ENCODE assay signal across 15 mouse cellular contexts in genomic region chr1:58889826-58890546, GRCm38 (mm10).
DNase-seq lines count a peak whose midpoint lies in the region; ATAC-seq and TF ChIP-seq lines count a peak whose summit lies in the region.
"Had no signal": no experiment of that assay in that cellular context is flagged by ENCODE, and none has a peak within 500 bp of the region (broad histone marks: within the 10 kb centered on the region; RNA-seq: fewer than 3 reads in every experiment).

No protein-coding gene starts in this region.

- no peak for TF ChIP-seq POLR2A in small intestine, adult 2 months (IDR thresholded peaks at IDR 0.05; ENCODE audit: low read depth, low read length)

- H3K9me3 ChIP-seq in embryonic facial prominence, embryonic 14.5 days (ENCODE audit: control insufficient read depth, low read length): no peaks in the 10 kb centered on the region
- no peaks in the 10 kb centered on the region for H3K9me3 ChIP-seq in neural tube, embryonic 15.5 days (replicated peaks)
- H3K9me3 ChIP-seq: heart, embryonic 13.5 days had no signal

- WGBS in embryonic facial prominence, embryonic 14.5 days: 61% methylated on average over 5 of the region's 5 CpGs
- 72% methylated on average over 5 of the region's 5 CpGs for WGBS in small intestine, adult 2 months
- 83% methylated on average over 5 of the region's 5 CpGs for WGBS in neural tube, embryonic 15.5 days

- no peak overlapping the region for H3K9ac ChIP-seq in embryonic facial prominence, embryonic 14.5 days (ENCODE audit: low read depth, low read length)
- no peak overlapping the region for H3K9ac ChIP-seq in neural tube, embryonic 15.5 days (replicated peaks)
- H3K9ac ChIP-seq: heart, embryonic 13.5 days; hindbrain, embryonic 14.5 days had no signal

- no peaks in the 10 kb centered on the region for H3K36me3 ChIP-seq in embryonic facial prominence, embryonic 14.5 days (ENCODE audit: control insufficient read depth, insufficient read depth, low read length)
- H3K36me3 ChIP-seq in small intestine, adult 2 months (ENCODE audit: control insufficient read depth, insufficient read depth, low read length): no peaks in the 10 kb centered on the region
- no peaks in the 10 kb centered on the region for H3K36me3 ChIP-seq in neural tube, embryonic 15.5 days
- H3K36me3 ChIP-seq: heart, embryonic 13.5 days had no signal

- no peak overlapping the region for H3K4me3 ChIP-seq in embryonic facial prominence, embryonic 14.5 days (ENCODE audit: low read depth, low read length)
- no peak overlapping the region for H3K4me3 ChIP-seq in small intestine, adult 2 months (ENCODE audit: low read depth, low read length)
- H3K4me3 ChIP-seq in neural tube, embryonic 15.5 days (replicated peaks): no peak overlapping the region
- H3K4me3 ChIP-seq: heart, embryonic 13.5 days had no signal

- 0 out of 2 replicates have a peak, but pooled peaks have one; percentile 37 for ATAC-seq in embryonic facial prominence, embryonic 14.5 days (ENCODE audit: low read depth)
- ATAC-seq in neural tube, embryonic 15.5 days (ENCODE audit: low FRiP score): no peak
- ATAC-seq in megakaryocyte progenitor cell, adult 5-6 weeks (replicated peaks; ENCODE audit: poor library complexity): no peak

- no peaks in the 10 kb centered on the region for H3K27me3 ChIP-seq in embryonic facial prominence, embryonic 14.5 days (replicated peaks; ENCODE audit: control insufficient read depth, insufficient read depth, low read length)
- H3K27me3 ChIP-seq in small intestine, adult 2 months (ENCODE audit: control insufficient read depth, insufficient read depth, low read length): no peaks in the 10 kb centered on the region
- H3K27me3 ChIP-seq in neural tube, embryonic 15.5 days (replicated peaks): no peaks in the 10 kb centered on the region
- H3K27me3 ChIP-seq: heart, embryonic 13.5 days had no signal

- TF ChIP-seq CTCF in small intestine, adult 2 months (IDR thresholded peaks at IDR 0.05; ENCODE audit: extremely low read depth, insufficient read length, insufficient replicate concordance, low read depth, low read length): no peak

- H3K27ac ChIP-seq in embryonic facial prominence, embryonic 14.5 days (replicated peaks; ENCODE audit: low read depth, low read length): no peak overlapping the region
- peak overlapping the region; percentile 64 for H3K27ac ChIP-seq in small intestine, adult 2 months (ENCODE audit: insufficient read depth, low read depth, low read length)
- no peak overlapping the region for H3K27ac ChIP-seq in neural tube, embryonic 15.5 days (replicated peaks)
- H3K27ac ChIP-seq: heart, embryonic 13.5 days; hindbrain, embryonic 14.5 days had no signal

- no peaks in the 10 kb centered on the region for H3K4me1 ChIP-seq in embryonic facial prominence, embryonic 14.5 days (ENCODE audit: control insufficient read depth, insufficient read depth, low read length)
- H3K4me1 ChIP-seq in small intestine, adult 2 months (ENCODE audit: control insufficient read depth, insufficient read depth, insufficient read length, low read length): peaks cover 12% of the 10 kb centered on the region; the same call in 1 of the 2 replicates
- H3K4me1 ChIP-seq in neural tube, embryonic 15.5 days: no peaks in the 10 kb centered on the region
- H3K4me1 ChIP-seq: heart, embryonic 13.5 days had no signal

- peak; percentile 27 for DNase-seq in kidney, adult 9 months
- no peak for DNase-seq in kidney, adult 18-20 months
- DNase-seq in embryonic facial prominence, embryonic 14.5 days (ENCODE audit: low spot score): peak; percentile 33
- DNase-seq in kidney, postnatal 4 days: peak; percentile 22 to 54
- no peak for DNase-seq in natural killer cell, adult 2 months (ENCODE audit: low spot score in 2 of 2)
- DNase-seq: adrenal gland, adult 2 months; cerebellum, postnatal 36 days; liver; spleen, adult 18-20 months; thymus, adult 18-20 months had no signal

- no peak overlapping the region for H3K4me2 ChIP-seq in embryonic facial prominence, embryonic 14.5 days (ENCODE audit: low read depth, low read length)
- H3K4me2 ChIP-seq in neural tube, embryonic 15.5 days: no peak overlapping the region
- H3K4me2 ChIP-seq: heart, embryonic 13.5 days; hindbrain, embryonic 14.5 days had no signal

Comparison
In these comparisons a context has a peak if more than half of its experiments do, and no peak if none do; other contexts are left out.
1. DNase-seq: peak in kidney, adult 9 months (single experiment), embryonic facial prominence, embryonic 14.5 days (single experiment) and kidney, postnatal 4 days (2 of 2); none in kidney, adult 18-20 months (single experiment) and natural killer cell, adult 2 months (0 of 2).